Mouse (Mus musculus): Measurements from ENCODE around the gene Gm17019. TPM values are rescaled to one million over a fixed set of nuclear protein-coding genes. Genes with fewer than 3 reads are reported as not detected.
"Not testable (repeated sequence)": the region's sequence is repeated elsewhere in the genome, so short reads cannot be mapped to it uniquely, and the experiment has no call there.

The Gm17019 gene
- polyA plus RNA-seq, 1 experiment = not detected

DNA sequence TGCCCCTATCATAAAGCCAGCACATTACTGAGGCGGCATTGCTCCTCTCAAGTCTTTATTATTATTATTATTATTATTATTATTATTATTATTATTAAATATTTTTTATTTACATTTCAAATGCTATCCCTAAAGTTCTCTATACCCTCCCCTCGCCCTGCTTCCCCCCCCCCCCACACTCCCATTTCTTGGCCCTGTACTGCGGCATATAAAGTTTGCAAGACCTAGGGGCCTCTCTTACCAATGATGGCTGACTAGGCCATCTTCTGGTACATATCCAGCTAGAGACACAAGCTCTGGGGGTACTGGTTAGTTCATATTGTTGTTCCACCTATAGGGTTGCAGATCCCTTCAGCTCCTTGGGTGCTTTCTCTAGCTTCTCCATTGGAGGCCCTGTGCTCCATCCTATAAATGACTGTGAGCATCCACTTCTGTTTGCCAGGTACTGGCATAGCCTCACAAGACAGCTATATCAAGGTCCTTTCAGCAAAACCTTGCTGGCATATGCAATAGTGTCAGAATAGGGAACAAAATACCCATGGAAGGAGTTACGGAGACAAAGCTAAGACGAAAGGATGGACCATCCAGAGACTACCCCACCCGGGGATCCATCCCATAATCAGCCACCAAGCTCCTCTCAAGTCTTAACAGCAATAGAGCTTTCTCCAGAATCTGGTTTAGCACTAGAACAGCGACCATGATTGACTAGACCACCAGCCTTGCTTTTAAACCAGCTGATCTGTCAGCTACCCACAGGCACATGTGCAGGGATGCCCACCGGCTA is 42.2 kb downstream of the Gm17019 start:
- H3K4me1 ChIP-seq (ENCODE audit: control insufficient read depth, insufficient read depth, insufficient read length, low read length); H3K4me3 ChIP-seq (ENCODE audit: low read depth, low read length); H3K36me3 ChIP-seq (ENCODE audit: control insufficient read depth, insufficient read depth, low read length); H3K27me3 ChIP-seq (ENCODE audit: control insufficient read depth, insufficient read depth, low read length); H3K27ac ChIP-seq (ENCODE audit: insufficient read depth, low read depth, low read length): not testable (repeated sequence)
- WGBS = 76% methylated on average over 8 of the region's 8 CpGs

DNA sequence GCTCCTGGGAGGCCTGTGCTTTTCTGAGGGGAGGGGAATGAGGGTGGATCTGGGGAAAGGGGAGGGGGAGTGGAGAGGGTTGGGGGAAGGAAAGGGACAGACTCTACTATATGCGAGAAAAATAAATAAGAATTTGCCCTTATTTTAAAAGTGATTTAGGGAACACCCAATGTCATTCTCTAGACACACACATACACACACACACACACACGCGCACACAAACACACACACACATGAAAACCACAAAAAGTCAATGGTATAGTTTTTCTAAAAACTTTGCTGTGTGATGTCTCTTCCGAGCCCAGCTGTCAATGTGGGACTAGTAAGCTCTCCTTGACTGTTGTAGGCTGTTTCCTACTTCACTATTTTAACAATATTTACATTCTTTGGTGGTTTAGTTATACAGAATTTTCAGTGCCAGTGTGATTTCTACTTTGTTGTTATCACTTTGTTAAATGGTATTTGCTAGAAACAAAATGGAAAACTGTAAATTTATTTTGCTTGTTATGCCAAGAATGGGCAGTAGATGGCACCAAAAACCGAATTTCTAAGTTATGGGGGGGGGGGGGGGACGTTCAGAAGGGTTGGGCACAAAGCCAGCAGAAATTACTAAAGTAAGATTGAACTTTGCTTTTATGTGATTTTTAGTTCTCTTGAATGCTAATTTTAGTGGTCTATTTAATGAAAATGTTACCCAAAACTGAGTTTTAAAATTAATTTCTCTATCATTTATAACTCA is 46.0 kb downstream of the Gm17019 start:
- not testable (repeated sequence) for H3K36me3 ChIP-seq (ENCODE audit: control insufficient read depth, insufficient read depth, low read length); H3K4me3 ChIP-seq (ENCODE audit: low read depth, low read length); H3K27ac ChIP-seq (ENCODE audit: insufficient read depth, low read depth, low read length); H3K27me3 ChIP-seq (ENCODE audit: control insufficient read depth, insufficient read depth, low read length); H3K4me1 ChIP-seq (ENCODE audit: control insufficient read depth, insufficient read depth, insufficient read length, low read length)
- WGBS = 39% methylated on average over 6 of the region's 6 CpGs

Other genes starting within 250 kb of the Gm17019 start
- gene Gm9758, start 118.1 kb downstream of the Gm17019 start, polyA plus RNA-seq (2012; rRNA removed) = not detected in 2 replicates
- not detected in 2 replicates for gene Speer4e, start 94.6 kb downstream of the Gm17019 start, polyA plus RNA-seq (2012; rRNA removed)
- not detected in 2 replicates for gene Gm10354, start 54.1 kb downstream of the Gm17019 start, polyA plus RNA-seq (2012; rRNA removed)